Mouse (Mus musculus) liver, adult (tissue): ENCODE measurements around the gene Fam214b.
A peak's percentile ranks its signal among the peaks of the same experiment; 100 is the strongest.

Source experiments
- GATA4 ChIP-seq: IDR thresholded peaks from 2 replicates; pipeline ENCODE4 v1.6.1; 2014; ENCODE audit warnings: mild to moderate bottlenecking, low read length; ENCODE audit not compliant: insufficient replicate concordance

The Fam214b gene

DNA sequence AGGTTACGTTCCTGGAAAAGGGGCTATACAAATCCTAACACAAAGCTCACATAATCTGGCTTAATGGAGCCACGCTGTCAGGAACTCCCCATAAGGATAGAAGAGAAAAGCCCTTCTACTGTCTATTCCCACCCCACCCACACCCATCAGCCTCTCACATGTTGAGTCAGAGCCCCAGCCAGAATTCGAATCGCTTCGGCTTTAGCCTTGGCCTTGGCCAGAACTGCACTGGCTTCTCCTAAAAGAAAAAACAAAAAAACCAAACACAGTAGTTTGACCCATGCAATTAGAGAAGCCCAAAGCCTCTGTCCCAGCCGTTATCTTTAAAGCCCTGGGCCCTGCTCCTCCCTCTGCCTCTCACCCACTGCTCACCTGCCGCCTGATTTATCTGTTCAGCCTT lies 16.9 kb downstream of the Fam214b start:
- TF ChIP-seq GATA4 = no peak

DNA sequence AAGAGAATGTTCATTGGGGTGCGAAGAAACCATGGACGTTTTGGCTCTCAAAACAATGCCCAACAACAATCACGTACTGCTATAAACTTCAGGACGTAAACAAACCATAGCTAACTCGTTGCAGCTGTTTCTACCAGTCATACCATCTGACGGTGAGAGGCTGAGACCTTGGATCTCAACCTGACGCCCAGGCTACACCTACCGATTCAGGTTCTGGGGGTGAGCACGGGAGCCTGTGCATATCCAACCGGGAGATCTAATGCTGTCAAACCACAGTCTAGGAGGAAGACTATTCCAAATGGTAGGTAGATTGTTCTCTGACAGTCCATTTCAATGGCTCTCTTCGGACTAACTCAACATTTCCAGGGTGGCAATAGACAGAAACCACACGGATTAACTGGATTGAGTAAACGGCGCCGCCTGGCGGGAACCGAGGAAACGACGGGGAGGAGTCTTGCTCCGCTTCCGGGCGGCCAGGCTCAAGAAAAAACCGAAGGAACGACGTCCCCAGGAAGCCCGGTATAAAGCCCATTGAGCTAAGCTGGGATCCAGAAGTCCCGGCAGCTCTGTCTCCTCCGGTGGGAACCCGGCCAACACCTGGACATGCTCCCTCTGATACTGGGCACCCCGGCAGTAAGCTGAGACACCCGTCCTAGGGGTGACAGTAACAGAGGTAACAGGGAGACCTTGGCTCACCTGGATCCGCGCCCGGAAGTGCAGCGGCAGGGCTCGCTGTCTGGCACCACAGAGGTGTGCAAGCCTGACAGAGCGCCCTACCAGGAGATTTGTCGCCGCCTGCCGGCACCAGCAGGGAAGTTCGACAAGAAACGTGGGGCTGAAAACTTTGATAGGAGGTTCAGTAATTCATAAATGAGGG lies 20.7 kb downstream of the Fam214b start, which contains the start of gene Pigo:
Pigo (minus strand) TSS at position 736 of the 877 bp plus-strand sequence.
- TF ChIP-seq GATA4 = peak; percentile 36; the same call in 1 of the 2 replicates

DNA sequence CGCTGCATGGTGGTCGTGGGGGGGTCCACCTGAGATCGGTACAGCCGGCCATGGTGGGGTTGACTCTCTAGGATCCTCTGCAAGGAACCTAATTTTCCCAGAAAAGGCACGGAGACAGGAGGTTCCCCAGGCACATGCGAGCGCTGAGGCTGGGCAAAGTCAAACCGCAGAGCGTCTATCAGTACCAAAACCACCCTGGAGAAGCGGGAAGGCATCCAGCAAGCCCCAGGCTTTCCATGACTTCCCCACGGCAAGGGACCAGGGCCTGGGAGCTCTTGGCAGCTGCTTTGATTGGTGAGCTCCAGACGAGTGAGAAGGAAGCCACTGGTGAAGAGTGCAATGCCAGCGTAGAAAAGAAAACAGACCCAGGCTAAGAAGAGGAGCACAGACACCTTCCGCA lies 21.3 kb downstream of the Fam214b start:
- TF ChIP-seq GATA4 = no peak

DNA sequence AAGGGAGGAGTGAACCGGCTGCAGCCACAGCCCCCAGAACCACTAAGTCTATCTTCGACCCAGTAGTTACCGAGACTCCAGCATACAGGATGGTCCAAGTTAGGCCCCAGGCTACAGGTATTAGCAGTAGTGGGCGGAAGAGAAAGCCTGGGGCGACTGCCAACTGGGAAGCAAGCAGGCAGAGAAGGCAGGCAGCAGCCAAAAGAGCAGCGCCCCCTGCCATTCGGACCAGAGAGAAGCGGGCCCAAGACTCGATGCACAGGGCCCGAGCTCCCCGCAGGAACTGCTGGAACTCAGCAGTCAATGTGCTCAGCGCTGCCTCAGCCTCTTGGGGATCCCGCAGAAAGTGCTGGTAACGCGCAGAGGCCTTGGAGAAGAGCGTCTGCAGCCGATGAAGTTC lies 24.7 kb downstream of the Fam214b start:
- TF ChIP-seq GATA4 = no peak

DNA sequence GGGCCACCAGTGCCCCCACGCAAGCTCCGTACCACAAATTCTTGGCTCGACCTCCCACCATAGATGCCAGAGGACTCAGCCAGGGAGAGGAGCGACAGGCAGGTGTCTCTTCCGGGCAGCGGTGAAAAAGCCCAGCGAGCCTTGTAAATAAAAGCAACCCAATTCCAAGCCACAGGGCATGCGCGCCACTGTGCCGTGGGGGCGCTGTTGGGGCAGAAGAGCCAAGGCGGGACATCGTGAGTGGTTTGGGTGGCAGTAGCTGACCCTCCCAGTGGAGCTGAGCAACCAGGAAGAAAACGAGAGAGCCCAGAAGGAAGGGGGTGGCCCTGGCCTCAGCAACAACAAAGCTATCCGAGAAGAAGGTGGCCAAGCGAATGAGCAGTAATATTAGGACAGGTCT lies 25.1 kb downstream of the Fam214b start:
- TF ChIP-seq GATA4 = no peak

DNA sequence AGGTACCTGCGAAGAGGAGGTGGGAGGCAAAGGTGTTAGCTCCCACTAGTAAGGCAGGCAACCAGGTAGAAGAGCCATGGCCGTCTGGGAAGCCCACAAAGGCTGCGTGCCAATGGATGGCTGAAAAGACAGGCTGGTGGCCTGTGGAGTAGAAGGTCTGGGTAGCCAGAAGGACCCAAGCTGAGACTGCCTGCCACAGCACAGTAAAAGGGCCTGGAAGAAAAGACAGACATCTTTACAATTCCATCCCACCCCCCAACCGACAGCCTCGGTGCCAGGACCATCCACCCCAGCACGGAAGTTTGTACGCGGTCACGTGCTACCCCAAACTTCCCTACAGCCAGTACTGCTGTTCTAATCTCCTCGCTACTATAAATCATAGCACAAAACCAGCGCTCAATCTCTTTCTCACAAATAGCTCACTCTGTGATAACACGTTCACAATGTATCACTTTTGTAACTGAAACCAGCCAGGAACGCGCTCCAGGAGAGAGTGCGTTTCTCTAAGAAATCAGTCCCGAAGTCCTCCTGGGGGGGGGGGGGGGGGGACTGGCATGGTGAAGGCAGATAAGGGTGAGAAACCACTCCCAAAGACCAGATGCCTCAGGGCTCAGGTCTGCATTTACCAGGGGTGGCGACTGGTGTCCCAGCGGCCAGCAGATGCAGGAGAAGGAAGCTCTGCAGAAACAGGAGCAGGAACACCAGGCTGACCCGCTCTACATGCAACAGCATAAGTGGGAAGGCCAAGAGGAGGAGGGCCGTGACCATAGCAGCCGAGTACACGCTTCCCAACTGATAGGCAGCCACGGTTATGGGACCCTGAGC lies 26.2 kb downstream of the Fam214b start:
- TF ChIP-seq GATA4 = no peak

DNA sequence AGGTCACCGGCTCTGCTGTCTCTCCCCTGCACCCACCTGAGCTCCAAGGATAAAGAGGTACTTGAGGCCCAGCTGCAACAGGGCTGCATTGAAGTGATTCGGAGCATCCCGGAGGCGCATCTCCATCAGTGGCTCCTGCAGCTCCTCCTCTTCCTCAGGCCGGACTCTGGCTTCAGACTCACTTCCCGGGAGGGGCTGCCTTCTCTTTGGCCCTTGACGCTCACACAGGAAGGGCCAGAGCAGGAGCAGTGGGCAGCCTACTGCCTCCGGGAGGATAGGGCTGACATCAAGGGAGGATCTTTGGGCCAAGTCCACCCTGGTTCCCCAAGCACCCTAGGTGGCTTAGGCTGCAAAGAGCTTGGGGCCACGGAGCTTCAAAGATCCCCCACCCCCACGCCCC lies 26.8 kb downstream of the Fam214b start:
- no peak for TF ChIP-seq GATA4

DNA sequence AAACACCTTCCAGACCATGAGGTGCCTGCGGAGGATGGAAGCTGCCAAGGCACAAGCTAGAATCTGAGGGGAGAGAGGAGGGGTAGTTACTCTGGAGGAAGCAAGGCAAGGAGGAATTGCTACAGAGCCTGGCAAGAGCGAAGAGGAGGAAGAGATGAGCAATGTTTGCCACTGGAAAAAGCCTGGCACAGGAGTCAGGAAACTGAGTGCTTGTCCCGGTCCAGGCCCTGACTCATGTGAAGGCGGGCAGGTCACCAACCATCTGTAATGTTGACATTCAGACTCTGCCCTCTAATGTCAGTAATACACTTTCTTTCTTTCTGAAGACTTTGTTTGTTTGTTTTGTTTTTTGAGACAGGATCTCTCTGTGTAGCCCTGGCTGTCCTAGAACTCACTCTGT lies 27.9 kb downstream of the Fam214b start:
- no peak for TF ChIP-seq GATA4

DNA sequence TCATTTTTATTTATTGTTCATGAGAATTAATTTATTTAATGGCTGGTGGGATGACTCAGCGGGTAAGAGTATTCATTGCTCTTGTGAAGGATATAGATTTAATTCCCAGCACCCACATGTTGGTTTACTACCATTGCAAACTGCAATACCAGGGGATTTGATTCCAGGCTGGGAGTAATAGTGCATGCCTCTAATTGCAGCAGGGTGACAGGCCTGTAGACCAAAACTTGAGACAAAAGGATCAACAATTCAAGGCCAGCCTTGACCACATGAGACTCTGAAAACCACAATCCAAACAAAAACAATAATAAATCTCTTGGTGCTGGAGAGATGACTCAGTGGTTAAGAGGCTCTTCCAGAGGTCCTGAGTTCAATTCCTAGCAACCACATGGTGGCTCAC lies 33.9 kb downstream of the Fam214b start:
- no peak for TF ChIP-seq GATA4

DNA sequence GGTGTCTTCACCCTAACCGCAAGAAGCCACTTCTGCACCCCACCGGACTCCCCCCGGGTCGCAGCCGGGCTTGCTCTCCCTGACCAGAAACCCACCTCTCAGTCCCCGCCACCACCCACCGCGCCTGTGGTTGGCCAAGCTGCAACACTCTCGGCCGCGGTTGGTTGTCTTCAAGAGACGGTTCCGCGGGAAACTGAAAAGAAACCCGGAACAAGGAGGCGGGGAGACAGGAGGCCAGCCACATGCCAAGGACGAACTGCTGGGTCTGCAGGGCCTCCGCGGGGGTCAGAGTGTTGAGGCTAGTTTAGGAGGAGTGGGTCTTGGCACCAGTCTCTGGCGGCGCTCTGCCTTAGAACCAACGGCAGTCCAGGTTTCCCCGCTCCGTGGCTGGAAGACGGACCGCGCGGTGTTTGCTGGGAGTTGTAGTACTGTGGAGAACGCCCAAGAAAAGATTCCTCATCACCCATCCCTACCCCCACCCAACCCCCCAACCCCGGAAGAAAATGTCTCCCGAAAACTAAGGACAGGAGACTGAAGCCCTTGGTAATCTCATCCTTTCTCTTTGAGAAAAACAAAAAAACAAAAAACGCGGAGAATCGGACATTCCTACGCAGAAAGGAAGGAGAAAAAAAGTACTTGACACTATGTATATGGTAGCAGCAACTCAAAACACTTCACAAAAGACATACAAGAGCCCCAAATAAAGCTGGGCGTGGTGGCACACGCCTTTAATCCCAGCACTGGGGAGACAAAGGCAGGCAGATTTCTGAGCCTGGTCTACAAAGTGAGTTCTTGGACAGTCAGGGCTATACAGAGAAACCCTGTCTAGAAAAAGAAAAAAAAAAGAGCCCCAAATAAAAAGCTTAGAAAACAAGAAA lies 35.6 kb downstream of the Fam214b start, which contains the start of gene Fancg:
Fancg (minus strand) TSS at position 346 of the 878 bp plus-strand sequence.
- no peak for TF ChIP-seq GATA4

DNA sequence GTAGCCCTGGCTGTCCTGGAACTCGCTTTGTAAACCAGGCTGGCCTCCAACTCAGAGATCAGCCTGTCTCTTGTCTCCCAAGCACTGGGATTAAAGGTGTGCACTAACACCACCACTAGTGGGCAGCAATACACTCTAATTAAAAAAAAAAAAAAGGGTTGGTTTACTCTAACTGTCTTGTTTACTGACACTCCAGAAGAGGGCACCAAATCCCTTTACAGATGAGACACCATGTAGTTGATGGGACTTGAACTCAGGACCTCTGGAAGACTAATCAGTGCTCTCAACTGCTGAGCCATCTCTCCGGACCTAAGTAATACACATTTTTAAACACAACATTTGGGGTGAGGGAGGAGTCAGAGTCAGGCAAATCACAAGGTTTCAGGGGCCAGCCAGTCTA lies 40.3 kb downstream of the Fam214b start:
- no peak for TF ChIP-seq GATA4

DNA sequence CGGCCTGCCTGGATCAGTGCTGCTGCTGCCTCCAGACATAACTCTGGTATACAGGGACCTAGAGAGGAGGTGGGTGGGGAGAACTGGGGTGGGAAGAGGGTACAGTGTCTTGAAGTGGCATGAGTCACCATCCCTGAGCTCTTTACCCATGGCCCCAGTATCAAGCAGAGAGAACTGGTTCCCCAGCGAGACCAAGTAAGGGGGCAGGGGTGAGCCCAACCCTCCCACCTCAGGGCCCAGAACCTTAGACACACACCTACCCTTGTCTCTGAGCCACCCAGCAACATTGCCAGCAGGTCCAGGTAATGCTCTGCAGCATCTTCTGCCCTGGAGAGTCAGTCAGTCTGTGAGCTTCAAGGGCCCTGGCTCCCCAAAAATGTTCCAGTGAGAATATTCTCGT lies 41.1 kb downstream of the Fam214b start:
- TF ChIP-seq GATA4 = no peak

DNA sequence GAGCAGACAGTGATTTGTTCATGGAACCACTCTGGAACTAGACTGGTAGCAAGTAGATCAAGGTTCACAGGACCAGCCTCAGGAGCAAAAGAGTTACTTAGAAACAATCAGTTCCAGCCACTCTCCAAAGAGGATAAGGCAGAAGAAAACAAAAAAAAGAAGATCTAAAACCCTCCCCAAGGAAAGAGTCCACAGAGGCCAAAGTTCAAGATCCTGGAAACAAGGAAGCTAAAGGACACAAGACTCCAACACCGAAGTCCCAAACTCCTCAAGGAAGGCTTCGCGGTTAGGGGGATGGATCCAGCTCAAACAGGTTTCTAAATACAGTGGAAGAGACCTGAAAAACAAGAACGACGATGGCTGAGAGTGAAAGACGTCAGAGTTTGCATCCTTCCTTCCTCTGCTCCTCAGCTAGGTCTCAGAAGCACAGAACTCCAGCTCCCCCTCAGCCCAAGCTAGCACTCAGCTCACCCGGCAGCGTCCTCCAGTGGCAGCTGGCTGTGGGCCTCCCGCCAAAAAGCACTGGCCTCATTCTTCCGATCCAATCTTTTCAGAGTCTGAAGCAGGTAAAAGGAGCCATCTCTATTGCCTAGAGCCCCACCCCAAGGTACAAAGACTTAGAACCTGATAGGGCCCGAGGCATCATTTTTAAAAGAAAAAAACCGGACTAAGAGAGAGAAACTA lies 43.1 kb downstream of the Fam214b start:
- TF ChIP-seq GATA4 = no peak

DNA sequence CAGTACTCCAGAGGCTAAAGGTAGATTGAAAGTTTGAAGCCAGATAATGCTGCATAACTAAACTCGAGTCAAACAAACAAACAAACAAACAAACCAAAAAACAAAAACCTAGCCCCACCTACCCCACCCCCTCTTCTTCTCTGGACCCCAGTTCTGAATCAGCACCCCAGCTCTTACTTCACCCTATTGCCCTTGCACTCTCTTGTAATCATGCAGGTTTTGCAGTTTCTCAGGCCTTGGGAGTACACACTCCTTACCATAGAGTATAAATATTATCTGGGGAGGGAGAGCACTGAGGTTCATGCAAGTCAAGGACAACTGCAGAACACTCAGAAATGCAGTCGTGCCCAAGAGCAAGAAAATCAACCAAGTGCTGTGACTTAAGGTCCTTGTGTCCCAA lies 44.7 kb downstream of the Fam214b start:
- no peak for TF ChIP-seq GATA4

DNA sequence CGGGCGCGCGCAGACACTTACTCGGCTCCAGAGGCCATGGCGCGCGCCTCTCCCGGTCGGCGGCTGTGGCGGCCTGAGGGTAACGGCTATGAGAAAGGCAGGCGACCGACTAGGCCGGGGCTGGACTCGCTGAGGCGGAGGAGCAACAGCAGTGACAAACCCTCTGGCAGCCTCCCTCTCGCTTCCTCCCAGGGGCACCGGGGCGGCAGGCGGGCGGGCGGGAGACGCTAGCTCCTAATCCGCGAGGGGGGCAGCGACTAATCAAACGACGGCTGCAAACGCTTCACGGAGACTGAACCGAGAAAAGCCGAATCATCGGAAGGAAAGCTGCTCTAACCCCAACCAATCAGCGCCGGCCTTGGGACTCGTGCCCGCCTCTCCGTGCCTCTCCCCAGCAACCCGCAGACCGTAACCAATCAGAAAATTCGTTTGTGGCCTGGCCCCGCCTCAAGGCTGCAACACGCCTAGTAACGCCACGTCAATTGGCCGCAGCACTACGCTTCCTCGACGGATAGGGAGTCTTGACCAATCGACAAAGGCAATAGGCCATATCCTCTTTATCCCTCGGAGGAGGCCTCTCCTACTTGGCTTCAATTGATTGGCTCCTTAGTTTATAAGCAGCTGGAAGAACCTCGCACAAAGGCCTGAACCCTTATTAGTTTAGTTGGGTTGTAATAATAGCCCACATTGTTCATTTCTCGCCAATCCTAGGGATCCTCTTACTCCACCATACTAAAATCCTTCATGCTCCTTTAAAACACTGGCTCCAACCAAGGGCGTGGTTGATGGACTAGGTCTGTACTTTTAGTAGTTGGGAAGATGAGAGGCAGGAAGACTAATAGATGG lies 45.7 kb downstream of the Fam214b start, which contains the start of gene Vcp:
Vcp (minus strand) TSS at position 367 of the 846 bp plus-strand sequence.
- peak; percentile 7; the same call in 1 of the 2 replicates for TF ChIP-seq GATA4
